Mouse (Mus musculus): ENCODE results near the gene Tas1r1.

- TF ChIP-seq GATA1 (IDR thresholded peaks at IDR 0.05; ENCODE audit: low read length), result no peak
- no peak for TF ChIP-seq TAL1 (IDR thresholded peaks at IDR 0.05; ENCODE audit: low read length)
These were observed 33.8 kb upstream of the Tas1r1 start, which contains the start of gene Plekhg5 for GRCm38 (mm10) chr4:152072121-152072601.

Data from erythroblast, embryonic 14.5 days (primary cell).